Mouse (Mus musculus) CH12F3 (cell line): ENCODE data around the gene Psd4.

Experiments used
- in situ Hi-C: fragments of 300-500 bp; cut with MboI; formaldehyde crosslinking; loops from 2 replicates; pipeline ENCODE4 v1.14.3; 2020; ENCODE audit warnings: low sequenced_read_pairs

Gene Psd4

GRCm38 (mm10) chr2:24427866-24428675, 60.7 kb downstream of the Psd4 start:
- in situ Hi-C loops = no loop called here

GRCm38 (mm10) chr2:24429806-24430205, 62.4 kb downstream of the Psd4 start:
- in situ Hi-C loops = no loop called here

DNA sequence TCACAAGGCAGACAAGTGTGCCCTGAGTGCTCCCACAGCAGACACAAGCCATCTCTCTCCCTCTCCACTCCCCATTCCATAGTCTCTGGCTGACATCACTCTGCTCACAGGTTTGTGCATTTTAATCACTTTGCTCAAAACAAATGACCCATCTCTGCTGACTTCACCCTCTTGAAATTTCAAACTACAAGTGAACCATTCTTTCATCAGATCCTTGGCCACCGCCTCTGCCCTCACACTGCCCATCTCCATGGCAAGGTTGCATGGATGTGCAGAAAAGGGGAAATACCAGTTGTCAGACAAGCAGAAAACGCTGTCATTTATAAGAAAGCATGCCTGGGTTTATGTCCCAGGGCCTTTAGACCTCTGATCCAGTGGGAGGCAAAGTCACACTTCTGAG, 67.3 kb downstream of the Psd4 start:
- in situ Hi-C loops = no loop called here

DNA sequence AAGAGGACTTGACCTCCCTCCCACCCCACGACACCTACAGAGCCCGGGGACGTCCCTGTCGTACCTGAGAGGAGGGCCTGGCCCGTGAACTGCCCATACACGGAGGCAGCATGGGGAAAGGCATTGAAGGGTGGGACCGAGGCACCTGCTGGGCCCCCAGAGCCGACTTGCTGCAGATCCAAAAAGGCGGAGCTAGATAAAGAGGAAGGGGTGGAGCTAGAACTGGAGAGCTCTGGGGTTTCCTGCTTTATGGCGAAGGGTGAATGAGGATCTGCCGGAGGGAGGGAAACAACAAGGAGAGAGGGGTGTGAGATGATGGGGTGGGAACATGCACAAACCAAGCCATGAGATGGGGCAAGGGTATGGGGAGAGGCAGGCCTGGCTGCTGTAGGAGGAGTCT, 68.3 kb downstream of the Psd4 start:
- in situ Hi-C loops = no loop called here

- in situ Hi-C loops = no loop called here
These were observed 72.7 kb downstream of the Psd4 start for GRCm38 (mm10) chr2:24440056-24440455.

DNA sequence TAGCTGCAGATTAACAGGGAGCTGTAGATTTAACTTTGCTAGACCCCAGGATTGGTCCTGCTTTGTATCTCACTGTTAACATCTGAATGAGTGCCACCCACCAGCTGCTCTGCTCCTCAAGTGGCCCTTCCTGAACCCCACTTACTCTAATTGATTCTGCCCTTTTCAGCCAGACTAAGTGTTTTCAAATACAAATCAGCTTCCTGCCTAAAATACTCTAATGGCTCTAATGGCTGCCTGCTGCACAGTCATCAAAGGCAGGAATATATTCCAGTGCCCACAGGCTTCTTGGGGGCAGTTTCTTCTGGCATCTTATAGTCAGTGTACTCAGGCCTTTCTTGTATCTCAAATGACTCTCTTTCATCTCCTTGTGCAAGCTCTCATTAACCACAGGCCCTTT, 74.5 kb downstream of the Psd4 start:
- in situ Hi-C loops = no loop called here

DNA sequence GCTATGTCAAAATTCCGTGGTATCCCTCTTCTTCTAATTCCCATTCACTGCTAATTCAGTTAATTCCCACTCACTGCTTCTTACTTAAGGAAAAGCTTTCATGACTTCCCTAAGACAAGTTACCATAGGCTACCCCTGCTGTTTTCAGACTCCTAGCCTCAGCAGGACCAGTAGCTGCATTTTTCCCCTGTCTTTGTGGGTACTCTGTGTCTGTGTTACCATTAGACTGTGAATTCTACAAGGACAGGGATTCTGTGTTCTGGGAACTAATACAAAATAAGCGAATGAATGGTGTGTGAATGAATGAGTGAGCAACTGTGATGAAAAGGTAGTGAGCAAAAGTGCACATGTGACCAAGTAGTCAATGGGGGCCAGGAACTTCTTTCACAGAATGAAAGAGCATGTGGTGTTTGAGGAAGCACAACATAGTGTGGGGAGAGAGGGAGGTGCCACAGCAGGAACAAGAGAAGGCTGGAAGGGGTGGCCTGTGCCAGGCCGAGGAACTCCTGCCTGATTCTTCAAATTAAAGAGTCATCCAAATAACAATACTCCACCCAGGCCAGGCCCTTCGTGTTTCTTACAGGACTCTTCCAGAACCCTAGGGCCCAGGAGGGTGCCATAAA, 75.0 kb downstream of the Psd4 start:
- in situ Hi-C loops = no loop called here

DNA sequence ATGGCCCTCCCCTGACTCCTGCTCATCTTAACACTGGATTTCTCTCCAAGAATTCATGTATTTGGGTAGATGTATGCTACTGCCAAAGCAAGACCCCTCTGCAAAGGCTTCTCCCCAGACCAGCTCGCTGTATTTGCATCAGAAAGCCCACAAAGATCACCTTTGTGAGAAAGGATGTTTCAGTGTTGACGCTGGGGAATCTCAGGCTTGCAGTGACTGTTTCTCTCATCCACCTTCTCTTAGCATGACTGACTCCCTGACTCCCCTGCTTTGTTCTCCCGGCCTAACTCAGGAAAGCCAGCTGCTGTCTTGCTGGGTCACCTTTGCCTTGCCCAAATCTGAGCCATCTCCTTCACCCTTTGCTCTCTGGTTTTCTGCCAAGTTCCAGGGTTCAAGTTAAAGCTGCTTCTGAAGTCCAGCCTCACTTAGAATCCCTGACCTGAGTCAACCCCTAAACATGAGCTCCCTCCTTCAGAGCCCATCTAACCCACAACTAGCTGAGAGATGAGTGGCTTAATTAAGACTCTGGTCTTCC, 75.9 kb downstream of the Psd4 start:
- in situ Hi-C loops = no loop called here

- in situ Hi-C loops = no loop called here
These were observed 81.7 kb downstream of the Psd4 start for GRCm38 (mm10) chr2:24449111-24449510.

DNA sequence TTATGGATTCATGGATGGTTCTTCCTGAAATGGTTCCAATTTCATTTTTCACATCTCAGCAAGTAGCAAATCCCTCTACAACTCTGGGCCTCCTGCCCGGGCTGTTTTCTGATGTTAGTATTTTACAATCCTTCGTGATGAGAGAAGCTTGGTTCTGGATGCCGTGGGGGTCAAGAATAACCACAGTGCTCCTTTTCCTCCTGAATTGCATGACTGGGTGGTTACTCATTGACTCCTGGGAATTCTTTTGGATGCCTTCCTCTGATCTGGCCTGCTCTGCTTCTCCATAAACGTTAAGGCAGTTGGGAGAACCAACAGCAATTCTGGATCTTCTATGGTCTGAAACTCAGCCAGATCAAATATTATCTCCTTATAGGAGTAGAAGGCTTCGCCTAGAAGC, 85.8 kb downstream of the Psd4 start:
- in situ Hi-C loops = no loop called here

DNA sequence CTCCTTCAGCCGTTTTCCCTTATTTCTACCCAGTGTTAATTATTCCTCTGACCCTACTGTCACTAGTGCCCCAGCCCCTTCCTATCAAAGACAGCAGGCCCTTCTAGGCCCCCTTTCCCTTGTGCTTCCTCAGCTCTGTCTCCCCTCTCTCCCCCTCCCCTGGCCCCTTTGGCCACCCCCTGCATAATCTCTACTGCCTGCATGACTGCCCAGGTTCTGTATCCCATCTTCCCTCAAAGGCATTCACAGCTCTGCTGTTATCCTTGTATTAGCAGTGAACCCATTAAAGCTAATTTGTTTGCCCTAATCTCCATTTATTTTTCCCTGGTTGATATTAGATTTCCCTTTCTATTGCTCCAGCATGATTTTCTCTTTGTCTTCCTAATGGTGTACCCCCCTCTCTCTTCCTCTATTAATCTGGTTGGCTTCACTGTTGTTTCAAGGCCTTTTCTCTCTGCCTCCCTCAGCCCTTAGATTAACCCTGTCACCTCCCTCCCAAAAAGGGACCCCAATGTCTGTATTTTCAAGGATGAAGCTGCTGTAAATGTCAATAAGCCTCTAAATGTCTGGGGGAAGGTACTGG, 87.1 kb downstream of the Psd4 start:
- in situ Hi-C loops = no loop called here

- in situ Hi-C loops = no loop called here
These were observed 87.9 kb downstream of the Psd4 start for GRCm38 (mm10) chr2:24455057-24455855.

GRCm38 (mm10) chr2:24456841-24457240, 89.5 kb downstream of the Psd4 start:
- in situ Hi-C loops = no loop called here

DNA sequence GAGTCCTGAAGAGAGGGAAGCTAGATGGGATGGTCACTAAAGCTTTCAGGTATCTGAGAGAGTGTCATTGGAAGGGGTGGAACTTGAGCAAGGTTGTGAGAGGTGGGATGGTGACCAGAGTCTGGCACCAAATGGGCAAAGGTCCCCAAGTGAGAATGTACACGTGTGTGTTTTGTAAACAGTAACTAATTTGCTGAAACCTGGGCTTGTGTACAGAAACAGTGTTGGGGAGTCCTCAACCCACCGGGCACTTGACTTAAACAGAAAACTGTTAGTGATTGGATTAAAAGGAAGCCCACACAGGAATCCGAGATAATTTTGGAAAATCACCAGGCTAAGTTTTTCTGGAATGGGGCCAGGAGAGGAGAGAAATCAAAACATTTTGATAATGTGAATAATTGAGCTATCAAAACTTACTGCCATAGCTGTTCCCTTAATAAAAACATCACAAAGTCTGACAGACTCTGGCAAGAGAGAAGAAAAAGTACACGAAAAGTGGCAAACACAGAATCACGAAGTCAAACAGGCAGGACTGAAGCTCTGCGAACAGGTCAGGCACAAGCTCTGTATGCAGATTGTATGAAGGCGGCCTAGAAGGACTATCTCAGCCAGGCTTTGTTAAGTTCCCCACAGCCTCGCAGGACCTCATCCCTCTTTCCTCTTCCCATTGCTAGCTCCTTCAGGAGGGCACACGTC, 92.9 kb downstream of the Psd4 start:
- in situ Hi-C loops = no loop called here

DNA sequence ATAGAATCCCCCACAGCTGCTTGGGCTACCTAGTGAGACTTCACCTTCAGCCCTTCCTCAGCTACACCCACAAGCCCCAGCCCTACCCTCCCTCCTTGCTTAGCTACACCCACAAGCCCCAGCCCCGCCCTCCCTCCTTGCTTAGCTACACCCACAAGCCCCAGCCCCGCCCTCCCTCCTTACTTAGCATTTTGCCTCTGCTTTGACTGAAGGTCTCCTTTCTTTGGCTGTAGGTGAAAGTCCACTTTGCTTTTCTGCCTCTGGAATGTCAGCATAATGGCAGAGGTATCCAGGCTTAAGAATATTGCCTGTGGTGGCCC, 93.4 kb downstream of the Psd4 start:
- in situ Hi-C loops = no loop called here
